Mouse (Mus musculus): ENCODE data around the gene Zfyve21. TPM values are rescaled to one million over a fixed set of nuclear protein-coding genes. Genes with fewer than 3 reads are reported as not detected.
A peak's percentile ranks its signal among the peaks of the same experiment; 100 is the strongest.

Gene Zfyve21
- 10 to 100 TPM; 20.8 to 25.4 TPM for total RNA-seq (2021)

DNA sequence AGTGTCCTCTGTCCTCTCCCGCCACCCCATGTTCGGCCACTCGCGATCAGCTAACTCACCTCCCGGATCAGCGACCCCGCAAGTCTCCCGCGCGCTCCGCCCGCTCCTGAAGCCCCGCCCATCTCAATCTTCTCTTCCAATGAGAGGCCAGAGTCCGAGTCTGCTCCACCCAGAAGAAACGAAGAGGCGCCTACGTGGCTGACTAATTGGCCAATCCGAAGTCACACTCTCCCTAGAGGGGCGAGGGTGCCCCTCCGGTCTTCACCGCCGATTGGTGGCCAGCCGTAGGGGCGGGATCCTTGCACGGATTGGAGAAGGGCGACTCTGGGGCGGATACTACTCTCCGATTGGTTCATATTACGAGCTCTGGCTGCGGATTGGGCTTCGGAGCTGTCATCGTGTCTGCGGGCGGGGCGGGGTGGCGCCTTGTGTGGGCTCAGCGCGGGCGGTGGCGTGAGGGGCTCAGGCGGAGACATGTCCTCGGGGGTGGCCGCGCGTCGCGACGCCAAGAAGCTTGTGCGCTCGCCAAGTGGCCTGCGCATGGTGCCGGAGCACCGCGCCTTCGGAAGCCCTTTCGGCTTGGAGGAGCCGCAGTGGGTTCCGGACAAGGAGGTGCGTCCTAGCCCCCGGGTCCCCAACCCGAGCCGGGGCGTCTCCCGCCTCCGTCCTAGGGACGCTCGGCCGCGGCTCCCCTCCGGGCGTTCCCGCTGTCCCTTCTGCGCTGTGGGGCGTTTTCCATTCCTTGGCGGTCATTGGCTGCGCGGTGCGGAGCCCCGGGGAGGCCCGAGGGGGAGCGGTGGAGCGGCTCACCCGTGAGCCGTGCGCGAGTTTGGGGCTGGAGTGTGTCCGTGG, at the start of gene Zfyve21, which contains the start of gene Xrcc3:
Gene Zfyve21 (plus strand): TSS at position 405 of the 852 bp plus-strand sequence.
Gene Xrcc3 (minus strand): TSS at position 108 of the 852 bp plus-strand sequence.
- DNase-seq: peak; percentile 98 to 99

DNA sequence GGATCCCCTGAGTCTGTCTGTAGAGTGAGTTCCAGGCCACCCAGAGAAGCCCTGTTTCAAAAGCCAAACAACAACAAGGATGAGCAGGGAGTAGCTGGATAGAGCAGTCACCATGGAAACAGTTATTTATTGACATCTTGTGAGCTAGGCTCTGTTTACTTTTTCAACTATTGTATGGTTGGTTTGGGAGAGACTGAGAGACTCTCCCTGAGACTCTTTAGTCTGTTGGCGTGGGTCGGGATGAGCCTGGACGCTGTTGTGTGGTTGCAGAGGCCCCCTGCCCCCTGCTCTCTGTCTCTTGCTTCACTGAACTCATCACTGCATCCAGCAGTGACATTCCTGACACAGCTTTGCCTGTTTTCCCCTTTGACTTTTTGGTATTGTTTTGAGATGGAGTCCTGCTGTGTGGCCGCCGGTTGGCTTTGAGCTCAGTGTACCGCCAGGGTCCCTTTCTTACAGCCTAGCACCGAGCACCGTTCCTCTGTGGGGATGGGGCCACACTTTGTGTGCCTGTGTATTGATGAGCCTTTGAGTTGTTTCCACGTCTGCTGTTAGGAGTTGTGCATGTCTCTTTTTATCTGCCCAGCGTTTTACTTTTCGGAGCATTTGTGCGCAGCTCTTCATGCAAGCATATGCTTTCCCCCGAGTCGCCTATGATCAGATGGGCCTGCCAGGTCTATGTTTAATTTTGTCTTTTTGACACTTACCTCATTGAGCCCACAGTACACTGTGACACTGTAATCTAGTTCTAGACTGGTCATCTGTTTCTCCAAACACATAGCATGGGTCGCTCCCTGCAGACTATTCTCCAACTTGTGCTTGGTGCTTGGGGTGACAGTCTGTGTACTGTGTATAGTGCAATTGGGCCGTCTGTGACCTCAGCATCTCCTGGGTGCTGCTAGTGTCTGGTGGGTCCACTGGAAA, 47.4 kb upstream of the Zfyve21 start:
- no peak for DNase-seq

DNA sequence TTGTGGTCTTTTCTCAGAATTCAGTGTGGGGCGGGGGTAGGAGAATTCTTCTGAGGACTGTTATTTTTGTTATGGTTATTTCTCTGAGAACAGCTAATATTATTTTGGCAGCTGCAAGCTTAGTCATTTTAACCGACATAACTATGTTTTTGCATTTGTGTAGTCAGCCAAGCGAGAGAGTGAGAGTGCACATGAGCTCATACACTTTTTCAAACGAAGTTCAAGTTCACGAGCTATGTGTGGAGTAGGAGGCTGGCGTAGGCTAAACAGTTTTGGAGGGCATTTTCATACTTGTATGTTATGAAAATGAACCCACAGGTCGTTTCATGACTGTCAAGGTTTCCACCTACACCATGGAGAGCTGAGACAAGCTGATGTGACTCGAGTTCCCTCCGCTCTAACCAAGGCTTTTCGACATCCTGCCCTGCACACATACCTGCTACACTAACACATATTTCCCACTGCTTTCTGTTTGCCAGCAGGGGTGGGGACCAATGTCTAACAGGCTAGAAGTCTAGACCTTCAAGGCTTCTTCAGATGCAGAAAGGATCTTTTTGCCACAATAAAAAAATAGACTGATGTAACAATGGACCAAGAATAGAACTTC, 45.5 kb upstream of the Zfyve21 start:
- DNase-seq: no peak

DNA sequence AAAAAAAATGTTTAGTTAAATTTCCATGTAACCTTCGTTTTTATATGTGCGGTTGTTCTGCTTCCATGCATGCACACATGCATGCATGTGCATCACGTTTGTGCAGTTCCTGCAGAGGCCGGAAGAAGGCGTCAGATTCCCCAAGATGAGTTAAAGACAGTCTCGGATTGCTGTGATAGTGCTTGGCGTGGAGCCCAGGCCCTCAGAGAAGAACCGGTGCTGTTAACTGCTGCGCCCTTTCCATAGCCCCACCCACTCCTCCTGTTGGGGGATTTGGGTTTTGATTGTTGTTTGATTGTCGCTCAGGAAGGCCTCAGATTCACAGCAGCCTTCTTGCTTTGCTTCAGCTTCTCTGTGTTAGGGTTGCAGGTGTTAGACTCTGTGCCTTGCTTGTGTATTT, 44.7 kb upstream of the Zfyve21 start:
- no peak for DNase-seq

DNA sequence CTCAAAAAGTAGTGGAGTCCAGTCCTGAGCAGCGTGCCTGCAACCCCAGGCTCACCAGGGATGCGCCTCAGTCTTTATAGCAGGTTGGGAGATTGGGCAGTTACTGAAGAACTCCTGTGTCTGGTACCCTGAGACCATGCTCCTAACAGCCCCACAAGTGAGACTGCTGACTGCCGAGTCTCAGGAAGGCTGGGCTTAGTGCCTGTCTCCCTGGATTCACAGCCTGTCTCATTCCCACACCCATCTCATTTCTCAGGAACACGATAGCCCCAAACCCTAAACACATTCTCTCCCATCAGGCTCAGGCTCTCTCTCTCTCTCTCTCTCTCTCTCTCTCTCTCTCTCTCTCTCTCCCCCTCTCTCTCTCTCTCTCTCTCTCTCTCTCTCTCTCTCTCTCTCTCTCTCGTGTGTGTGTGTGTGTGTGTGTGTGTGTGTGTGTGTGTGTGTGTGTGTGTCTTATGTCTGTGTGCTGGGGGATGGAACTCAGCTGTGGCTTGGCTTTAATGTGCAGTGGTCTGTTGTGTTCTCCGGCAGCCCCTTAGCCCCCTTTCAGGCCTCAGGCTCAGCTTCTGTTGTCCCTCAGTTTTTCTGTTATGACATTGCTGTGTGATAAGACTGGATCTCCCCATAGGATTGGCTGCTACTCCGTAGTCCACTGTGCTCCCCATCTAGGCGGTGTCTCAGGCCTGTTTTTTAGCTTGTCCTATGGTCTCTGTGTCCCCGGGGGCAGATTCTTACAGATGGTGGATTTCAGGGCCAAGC, 44.0 kb upstream of the Zfyve21 start:
- no peak for DNase-seq

DNA sequence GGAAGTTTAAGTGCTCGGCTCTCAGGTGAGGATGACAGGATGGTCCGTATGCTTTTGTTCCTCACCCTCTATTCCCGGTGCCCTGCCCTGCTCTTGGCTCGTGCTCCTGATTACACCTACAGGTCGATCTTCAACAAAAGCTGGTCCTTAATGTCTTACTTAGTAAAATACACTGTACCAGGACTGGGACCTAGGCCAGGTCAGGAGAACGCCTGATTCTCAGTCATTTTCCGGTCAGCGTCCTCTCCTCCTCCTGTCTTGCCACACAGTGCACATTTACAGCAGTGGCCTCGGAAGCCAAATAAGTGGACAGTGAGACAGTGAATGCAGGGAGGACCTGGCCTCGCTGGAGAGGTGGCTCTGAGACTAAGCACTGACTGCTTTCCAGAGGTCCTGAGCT, 43.3 kb upstream of the Zfyve21 start:
- no peak for DNase-seq

DNA sequence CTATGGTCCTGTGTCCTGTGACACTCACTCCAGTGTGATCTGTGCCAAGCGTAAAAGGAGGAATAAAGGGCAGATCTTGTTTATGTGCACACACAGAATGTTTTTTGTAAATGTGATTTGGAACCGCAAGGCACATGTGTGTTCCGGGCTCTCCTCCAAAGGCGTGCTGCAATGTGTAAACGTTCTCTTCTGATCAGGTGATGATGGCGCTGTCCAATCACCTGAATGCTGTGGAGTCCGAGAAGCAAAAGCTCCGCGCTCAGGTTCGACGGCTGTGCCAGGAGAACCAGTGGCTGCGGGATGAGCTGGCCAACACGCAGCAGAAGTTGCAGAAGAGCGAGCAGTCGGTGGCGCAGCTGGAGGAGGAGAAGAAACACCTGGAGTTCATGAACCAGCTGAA, 39.8 kb upstream of the Zfyve21 start:
- DNase-seq: no peak

DNA sequence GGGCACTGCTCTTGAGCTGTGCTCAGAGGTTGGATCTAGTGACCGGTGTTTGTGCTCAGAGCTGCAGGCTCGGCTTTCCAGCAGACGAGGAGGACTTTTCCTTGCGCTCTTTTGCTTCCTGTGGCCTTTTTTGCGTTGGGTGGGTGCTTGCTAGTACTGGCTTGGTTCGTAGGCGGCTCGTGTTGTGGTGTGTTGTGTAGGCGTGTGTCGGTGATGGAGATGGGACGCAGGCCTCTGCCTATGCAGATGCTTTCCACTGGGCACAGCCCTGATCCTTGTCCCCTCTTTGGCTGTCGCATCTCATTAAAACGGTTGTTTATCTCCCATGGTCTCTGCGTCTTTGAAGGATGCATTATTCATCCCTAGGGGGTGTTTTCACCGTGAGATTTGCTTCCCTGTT, 39.1 kb upstream of the Zfyve21 start:
- no peak for DNase-seq

DNA sequence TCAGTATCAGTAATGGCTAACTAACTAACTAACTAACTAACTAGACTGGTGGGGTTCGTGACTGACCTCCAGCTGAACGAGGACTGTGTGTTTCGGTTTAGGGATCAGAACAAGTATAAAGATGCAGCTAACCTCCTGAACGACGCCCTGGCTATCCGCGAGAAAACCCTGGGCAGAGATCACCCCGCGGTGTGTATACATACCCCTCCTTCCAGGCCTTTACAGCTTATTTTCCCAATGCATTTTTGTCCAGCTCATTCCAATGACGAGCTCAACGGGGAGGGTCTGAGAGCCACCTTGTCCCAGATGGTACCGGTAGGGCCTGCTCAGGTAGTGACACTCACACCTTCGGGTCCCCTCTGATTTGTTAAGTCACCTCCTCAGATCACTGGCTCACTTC, 36.1 kb upstream of the Zfyve21 start:
- no peak for DNase-seq

DNA sequence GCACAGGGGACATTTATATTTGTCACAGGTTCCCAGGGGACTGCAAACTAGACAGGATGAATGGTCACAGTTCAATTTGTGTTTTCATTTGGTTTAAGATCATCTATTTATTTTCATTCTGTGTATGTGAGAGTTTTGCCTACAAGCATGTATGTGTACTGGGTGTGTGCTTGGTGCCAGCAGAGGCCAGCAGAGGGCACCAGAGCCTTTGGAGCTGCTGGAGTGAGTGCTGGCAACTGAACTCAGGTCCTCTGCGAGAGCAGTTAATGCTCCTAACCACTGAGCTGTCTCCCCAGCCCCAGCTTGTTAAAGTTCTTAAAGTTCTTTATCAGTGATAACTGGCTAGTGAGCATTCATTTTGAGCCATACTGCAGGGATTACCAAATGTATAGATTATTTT, 34.4 kb upstream of the Zfyve21 start:
- no peak for DNase-seq

DNA sequence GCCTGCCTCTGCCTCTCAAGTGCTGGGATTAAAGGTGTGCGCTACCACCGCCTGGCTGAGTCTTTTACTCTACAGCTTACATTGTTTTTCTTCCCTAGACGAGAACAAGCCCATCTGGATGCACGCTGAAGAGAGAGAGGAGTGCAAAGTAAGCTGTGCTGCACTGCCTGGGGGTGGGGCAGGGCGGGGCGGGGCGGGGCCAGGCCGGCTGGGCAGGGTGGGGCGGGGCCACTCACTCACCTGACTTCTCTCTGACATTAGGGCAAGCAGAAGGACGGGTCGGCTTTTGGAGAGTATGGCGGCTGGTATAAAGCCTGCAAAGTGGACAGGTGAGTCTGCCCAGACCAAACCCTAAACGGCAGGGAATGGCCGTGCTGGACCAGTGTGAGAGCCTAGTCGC, 28.8 kb upstream of the Zfyve21 start:
- no peak for DNase-seq

DNA sequence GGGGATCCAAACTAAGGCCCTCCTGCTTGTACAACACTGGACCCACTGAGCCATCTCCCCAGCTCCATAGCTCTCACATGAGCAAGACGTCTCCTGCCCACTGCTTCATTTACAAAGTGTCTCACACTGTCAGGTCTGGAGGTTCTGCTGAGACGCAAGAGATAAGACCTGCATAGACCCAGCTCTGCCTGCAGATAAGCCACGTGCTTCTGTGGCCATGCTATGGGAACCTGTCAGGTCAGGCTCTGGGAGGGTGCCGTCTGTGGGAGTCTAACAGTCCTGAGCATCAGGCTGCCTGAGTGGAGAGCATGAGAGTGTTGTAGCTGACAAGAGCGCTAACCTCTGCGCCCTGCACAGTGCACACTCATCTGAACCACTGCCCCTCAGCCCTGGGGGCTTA, 27.0 kb upstream of the Zfyve21 start:
- DNase-seq: no peak

DNA sequence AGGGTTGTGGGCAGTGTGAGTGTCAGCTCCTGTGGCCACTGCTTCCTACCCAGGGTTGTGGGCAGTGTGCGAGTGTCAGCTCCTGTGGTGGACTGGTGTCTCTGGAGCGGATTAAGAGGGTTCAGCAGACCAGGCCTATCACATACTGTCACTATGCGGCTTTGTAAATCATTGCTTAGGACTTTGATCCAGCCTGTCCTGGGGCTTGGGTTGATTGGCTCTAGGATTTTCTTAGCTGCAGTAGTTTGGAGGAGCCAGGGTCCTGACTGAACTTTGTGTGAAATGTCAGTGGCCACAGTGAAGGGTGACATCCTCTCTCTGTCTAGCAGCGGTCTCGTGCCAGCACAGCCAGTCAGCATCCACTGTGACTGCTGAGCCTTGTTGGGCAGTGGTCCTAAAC, 23.9 kb upstream of the Zfyve21 start:
- no peak for DNase-seq

DNA sequence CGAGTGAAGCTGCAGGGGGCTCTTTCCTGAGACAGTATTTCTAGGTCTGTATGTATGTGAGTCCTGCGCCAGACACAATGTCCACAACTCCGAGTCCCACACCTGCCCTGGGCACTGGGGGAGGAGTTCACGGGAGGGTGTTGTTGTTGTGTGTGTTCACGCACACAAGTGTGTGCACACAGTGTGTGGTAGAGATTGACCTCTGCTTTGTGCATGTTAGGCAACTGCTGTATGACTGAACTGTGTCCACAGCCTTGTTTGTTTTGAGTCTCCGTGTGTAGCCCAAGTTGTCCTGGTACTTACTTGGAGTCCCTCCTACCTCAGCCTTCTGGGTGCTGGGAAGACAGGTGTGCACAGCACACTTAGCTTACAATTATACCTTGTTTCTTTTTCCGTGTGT, 23.3 kb upstream of the Zfyve21 start:
- DNase-seq: no peak

DNA sequence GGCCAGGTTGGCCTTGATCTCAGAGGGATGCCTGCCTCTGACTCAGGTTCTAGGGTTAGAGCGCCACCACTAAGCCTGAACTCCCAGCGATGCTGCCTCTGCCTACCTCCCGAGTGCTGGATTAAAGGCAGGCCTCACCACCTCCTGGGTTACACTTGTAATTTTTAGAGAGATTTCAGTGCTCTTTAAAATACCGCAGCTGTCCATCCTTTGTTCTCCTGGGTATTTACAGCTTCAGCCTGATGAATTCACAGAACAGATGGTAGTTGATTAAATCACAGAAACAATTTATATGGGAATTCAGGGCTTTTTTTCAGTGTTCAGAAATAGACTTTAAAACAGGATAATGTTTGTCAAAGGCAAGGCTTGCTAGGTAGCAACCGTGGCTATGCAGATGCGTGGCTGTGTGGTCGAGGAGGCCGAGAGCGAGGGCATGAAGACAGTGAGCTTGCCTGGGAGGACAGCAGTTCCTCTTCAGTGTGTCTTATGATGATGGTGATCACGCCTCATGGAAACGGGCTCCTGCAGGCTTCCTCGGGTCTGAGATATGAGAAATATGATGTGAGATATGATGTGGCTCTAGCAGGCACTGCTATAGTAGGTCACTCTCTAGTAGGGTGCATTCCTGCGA, 22.4 kb upstream of the Zfyve21 start:
- DNase-seq: no peak

DNA sequence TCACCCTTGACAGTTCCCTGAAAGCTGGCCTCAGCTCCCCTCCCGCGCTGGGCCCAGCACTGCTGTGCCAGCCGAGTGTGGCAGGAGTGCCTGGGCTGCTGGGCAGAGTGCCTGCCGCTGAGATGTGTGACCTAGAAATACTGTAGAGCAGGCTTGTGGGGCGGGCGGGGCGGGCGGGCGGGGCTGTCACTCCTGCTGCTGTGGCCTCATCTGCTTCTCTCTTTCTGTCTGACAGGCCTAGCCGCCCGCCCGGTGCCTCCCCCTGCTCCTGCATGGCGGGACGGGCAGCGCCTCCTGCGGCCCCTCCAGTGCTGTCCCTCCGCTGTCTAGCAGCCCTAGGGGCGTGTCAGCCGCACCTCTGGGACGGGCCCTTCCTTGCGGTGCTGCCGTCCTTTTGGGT, 19.9 kb upstream of the Zfyve21 start:
- DNase-seq: no peak

DNA sequence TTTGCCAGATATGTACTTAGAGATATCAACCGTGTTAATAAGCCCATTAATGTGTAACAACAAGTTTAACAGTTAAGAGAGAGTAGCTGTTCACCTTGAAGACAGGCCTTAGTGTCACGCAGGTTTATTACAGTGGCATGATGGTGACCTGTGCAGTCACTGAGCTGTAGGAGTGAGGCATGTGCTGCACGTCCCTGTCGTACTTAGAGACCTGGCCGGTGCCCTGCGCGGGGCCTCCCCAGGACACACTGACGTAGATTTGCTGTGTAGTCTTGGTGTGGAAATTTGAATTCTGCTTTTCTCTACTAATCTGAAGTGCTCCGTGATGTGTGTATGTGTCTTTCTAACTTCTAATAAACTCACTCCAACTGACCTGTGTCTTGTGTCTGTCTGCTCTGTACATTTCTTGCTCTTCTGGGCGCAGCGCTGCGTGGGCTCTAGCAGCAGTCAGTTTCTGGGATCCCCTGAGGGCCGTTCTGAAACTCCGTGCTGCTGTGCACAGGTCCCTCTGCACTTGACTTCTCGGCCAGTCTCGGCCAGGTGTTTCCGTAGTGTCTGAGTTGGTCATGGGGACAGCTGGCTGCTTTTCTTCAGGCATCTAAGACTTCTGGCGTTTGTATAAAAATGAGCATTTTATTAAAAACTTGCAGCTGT, 19.3 kb upstream of the Zfyve21 start:
- no peak for DNase-seq

DNA sequence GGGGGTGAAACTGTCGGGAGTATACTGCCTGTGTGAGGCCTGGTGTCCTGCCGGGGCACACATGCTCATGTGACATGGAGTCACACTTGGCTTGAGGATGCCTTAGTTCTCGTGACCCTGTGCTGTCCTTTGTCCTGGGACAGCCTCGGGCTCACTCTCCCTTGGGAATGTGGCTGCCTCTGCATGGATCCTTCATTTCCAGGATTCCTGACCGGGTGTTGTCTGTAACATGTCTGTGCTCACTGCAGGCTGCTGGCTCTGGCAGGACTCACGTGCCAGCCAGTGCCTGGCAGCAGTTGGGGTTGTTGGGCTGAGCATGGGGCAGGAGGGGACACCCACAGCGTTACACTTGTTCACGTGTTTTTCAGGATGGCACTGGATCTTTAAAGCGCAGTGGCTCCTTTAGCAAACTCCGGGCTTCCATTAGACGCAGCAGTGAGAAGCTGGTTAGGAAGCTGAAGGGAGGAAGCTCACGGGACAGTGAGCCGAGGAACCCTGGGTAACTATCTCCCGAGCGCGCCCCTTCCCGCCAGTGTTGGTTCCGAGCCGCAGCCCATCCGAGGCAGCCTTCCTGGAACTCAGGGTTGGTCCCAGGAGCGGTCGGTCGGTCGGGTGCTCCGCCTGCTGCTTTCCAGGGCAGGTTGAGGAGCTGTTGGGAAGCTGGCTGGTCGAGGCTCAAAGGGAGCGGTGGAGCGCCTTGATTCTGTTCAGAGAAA, 18.6 kb upstream of the Zfyve21 start:
- no peak for DNase-seq

DNA sequence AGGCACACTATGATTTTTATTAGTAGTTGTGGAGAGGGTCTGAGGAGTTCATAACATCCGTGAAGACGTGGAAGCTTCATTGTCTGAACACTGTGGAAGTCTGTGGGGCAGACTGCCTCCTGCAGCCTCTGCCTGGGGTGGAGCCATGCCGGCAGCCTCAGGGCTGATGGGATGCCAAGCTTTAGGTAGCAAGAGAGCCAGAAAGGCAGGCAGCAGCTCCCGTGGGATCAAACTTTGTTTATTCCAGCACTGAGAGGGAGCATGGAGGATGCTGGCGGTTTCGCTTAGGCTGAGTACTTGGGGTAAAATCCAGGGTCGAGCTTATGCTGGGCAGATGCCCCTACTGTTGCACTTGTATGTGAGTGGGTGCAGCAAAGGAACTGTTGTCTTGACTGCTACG, 16.7 kb upstream of the Zfyve21 start:
- no peak for DNase-seq

DNA sequence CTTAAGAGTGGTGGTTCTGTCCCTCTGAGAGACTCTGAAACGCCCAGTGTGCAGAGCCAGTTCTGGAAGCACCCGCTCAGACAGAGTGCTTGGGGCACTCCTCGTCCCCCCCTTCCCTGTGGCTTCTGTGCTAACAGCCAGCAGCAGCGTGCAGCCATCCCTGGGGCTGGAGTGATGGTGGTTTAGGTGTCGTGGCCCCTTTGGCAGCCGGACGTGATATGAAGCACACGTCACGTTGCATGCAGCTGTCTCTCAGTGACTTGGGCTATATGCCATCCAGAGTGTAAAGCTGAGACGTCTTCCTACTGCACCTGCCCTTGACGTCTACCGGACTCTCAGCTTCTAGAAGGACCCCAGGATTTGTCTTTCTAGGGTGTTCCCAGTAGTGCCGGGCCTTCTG, 15.5 kb upstream of the Zfyve21 start:
- DNase-seq: no peak
